Mouse (Mus musculus) C2C12 (cell line): ENCODE measurements around the gene Uggt1. TPM values are rescaled to one million over a fixed set of nuclear protein-coding genes. Genes with fewer than 3 reads are reported as not detected.

Source experiments
- H3K27me3 ChIP-seq: one replicate; pipeline ENCODE4 v1.6.1; 2011; ENCODE audit not compliant: control insufficient read depth, insufficient read depth, insufficient read length
- H3K36me3 ChIP-seq: one replicate; pipeline ENCODE4 v1.6.1; 2011; ENCODE audit not compliant: control insufficient read depth, insufficient read depth
- H3K4me3 ChIP-seq: one replicate; pipeline ENCODE4 v1.5.1; 2011; ENCODE audit warnings: mild to moderate bottlenecking, control low read depth; ENCODE audit not compliant: poor library complexity, insufficient read depth, severe bottlenecking
- H3K79me2 ChIP-seq: one replicate; pipeline ENCODE4 v1.6.1; 2011; ENCODE audit not compliant: control insufficient read depth, insufficient read depth
- H3K79me3 ChIP-seq: one replicate; pipeline ENCODE4 v1.6.1; 2011; ENCODE audit warnings: low read depth, control low read depth
- H3ac ChIP-seq: one replicate; pipeline ENCODE3; 2011; ENCODE audit warnings: low read depth; ENCODE audit not compliant: control insufficient read depth, insufficient read length
- CEBPB ChIP-seq: IDR thresholded peaks from one replicate; pipeline ENCODE4 v1.6.1; 2011; ENCODE audit warnings: low read depth, mild to moderate bottlenecking, control low read depth, moderate library complexity
- CTCF ChIP-seq: IDR thresholded peaks from one replicate; pipeline ENCODE4 v1.5.1; 2011; ENCODE audit not compliant: control insufficient read depth, insufficient read depth, insufficient read length
- FOSL1 ChIP-seq: IDR thresholded peaks from one replicate; pipeline ENCODE4 v1.8.0; 2011; ENCODE audit warnings: mild to moderate bottlenecking, low read length; ENCODE audit not compliant: poor library complexity, insufficient read depth, severe bottlenecking
- MAX ChIP-seq: IDR thresholded peaks from one replicate; pipeline ENCODE4 v1.6.1; 2011; ENCODE audit warnings: mild to moderate bottlenecking, control low read depth
- MYOD1 ChIP-seq: IDR thresholded peaks from one replicate; pipeline ENCODE4 v1.6.1; 2011; ENCODE audit warnings: low read depth; ENCODE audit not compliant: control insufficient read depth, insufficient read length
- MYOG ChIP-seq: IDR thresholded peaks from one replicate; pipeline ENCODE4 v1.6.1; 2011; ENCODE audit not compliant: control insufficient read depth, insufficient read length; ENCODE audit errors: extremely low read depth
- USF1 ChIP-seq: IDR thresholded peaks from one replicate; pipeline ENCODE4 v1.6.1; 2011; ENCODE audit warnings: low read depth, mild to moderate bottlenecking, control low read depth, moderate library complexity
- polyA plus RNA-seq: library from polyadenylated mRNA; unstranded; fragments of >200 nt; fragmentation: generic; extraction: Trizol; gene quantifications from one replicate; pipeline ENCODE4 v1.2.1, GENCODE M21; 2012; ENCODE audit warnings: missing spikeins

The Uggt1 gene
- polyA plus RNA-seq, 1 experiment: 20.1 TPM

DNA sequence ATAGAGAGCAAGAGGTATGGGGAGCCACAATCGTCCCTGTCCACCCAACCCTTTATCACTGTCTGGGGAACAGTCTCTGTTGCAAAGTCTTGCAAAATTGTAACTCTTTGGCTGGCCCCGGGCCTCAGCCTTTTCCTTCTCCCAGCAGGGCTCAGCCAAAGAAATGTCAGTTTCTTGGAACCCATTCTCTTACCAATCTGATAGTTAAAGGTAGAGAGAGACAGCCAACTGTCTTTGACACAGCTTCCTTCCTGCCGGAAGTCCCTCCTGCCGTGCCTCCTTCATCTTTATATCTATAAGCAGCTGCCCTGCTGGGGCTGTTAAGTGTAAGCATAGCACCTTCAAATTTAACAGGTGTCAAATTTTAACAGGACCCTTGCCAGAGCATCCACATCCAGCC is 113.4 kb downstream of the Uggt1 start:
- TF ChIP-seq FOSL1: no peak
- no peak for TF ChIP-seq MAX
- no peak for TF ChIP-seq USF1
- TF ChIP-seq MYOD1: no peak
- no peak for TF ChIP-seq MYOG
- no peak for TF ChIP-seq CEBPB
- H3K4me3 ChIP-seq: no peak overlapping the region
- H3K79me3 ChIP-seq: no peaks in the 10 kb centered on the region
- H3K36me3 ChIP-seq: no peaks in the 10 kb centered on the region
- H3K27me3 ChIP-seq: no peaks in the 10 kb centered on the region
- no peaks in the 10 kb centered on the region for H3K79me2 ChIP-seq
- no peak overlapping the region for H3ac ChIP-seq

DNA sequence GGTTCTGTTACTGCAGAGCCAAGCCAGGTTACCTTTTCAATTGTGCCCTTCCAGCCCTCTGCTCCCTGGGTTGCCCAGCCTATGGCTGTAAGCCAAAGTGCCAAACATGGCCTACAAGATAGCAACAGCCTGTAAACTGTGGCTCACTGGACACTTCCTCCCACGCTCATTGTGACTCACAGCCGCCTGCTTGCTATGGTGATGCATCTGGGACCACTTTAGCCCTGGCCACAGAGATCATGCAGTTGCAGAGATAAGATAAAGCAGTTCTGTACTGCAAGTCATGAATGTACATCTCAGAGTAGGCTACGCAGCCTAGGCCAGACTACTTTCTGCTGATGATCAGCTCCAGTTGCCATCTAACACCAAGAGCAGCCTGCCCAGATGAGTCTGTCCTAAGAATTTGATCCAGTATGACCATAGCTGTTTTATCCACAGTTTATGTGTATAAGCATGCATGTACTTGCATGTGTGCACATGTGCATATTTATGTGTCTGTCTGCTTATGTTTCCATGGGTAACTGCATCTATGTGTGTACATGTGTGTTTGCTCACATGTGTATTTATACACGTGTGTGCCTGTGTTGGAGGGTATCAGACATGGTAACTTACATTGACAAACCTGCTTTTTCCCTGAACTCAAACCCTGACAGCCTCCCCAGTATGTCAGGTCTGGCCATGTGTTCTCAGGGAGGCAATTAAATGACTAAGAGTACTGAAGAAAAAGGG is 114.0 kb downstream of the Uggt1 start:
- H3K79me2 ChIP-seq: no peaks in the 10 kb centered on the region
- no peak overlapping the region for H3K4me3 ChIP-seq
- no peaks in the 10 kb centered on the region for H3K36me3 ChIP-seq
- H3ac ChIP-seq: peak overlapping the region; percentile 7
- no peak for TF ChIP-seq MYOG
- TF ChIP-seq CTCF: no peak
- peak; percentile 64 for TF ChIP-seq FOSL1
- no peak for TF ChIP-seq CEBPB
- TF ChIP-seq MAX: no peak
- TF ChIP-seq MYOD1: peak; percentile 77
- TF ChIP-seq USF1: no peak
- H3K79me3 ChIP-seq: no peaks in the 10 kb centered on the region
- H3K27me3 ChIP-seq: no peaks in the 10 kb centered on the region

DNA sequence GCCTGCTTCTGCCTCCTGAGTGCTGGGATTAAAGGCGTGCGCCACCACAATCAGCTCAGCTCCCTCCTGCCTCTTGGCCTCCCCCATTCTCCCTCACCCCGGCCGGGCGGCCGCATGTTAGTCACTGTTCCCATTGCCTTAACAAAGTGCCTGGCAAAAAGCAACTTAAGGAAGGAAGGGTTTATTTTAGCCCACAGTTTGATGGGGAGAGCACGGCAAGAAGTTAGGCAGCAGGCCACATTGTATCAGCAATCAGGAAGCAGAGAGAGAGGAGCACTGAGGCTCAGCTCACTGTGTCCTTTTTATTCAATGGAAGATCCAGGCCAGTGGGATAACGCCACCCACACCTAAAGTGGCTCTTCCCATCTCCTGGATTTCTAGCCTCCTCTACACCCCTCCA is 114.6 kb downstream of the Uggt1 start:
- Histone ChIP-seq H3ac (no peak overlapping the region), H3K4me3 (no peak overlapping the region), H3K36me3 (no peaks in the 10 kb centered on the region), H3K79me2 (no peaks in the 10 kb centered on the region), H3K27me3 (no peaks in the 10 kb centered on the region), H3K79me3 (no peaks in the 10 kb centered on the region)
- TF ChIP-seq USF1: no peak
- no peak for TF ChIP-seq CTCF
- no peak for TF ChIP-seq FOSL1
- no peak for TF ChIP-seq MAX
- no peak for TF ChIP-seq MYOD1
- no peak for TF ChIP-seq MYOG
- TF ChIP-seq CEBPB: no peak

DNA sequence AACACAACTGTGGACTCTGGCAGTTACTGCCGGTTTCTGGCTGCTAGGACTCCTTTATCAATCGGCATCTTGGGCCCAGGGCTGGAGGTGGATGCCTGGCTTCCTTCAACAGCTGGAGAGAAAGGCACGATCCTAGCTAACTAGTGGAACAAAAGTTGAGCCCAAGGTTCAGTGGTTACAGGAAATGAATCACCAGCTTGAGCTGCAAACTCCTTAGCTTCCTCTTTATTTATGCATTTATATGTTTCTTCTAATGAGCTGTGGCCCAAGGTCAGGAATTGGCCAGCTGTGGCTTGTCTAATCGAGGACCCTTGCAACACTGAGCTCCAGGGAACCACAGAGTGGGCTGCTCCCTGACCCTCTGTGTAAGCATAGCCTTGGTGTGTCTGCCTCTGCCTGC is 115.4 kb downstream of the Uggt1 start:
- Histone ChIP-seq H3K79me2 (no peaks in the 10 kb centered on the region), H3ac (no peak overlapping the region), H3K4me3 (no peak overlapping the region), H3K79me3 (no peaks in the 10 kb centered on the region), H3K27me3 (no peaks in the 10 kb centered on the region), H3K36me3 (no peaks in the 10 kb centered on the region)
- TF ChIP-seq MYOD1: peak; percentile 57
- TF ChIP-seq CTCF: no peak

DNA sequence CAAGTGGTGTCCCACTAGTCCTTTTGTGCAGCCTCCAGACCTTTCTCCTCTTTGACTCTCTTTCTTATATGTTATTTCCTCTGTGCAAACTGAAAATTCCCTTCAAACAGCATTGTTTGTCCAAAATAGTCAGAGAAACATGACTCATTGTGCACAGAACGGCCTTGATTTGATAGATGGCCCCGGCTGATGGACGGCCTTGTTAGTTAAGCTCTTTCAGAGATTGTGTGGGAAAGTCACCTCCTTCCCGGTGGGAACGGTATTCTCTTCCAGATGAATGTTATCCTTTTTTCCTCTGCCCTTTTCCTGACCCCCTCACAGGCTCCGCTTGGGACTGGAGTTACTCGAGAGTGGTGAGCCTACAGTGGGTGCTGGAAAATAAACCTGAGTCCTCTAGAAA is 119.4 kb downstream of the Uggt1 start:
- TF ChIP-seq MAX (no peak), FOSL1 (no peak), MYOG (no peak), USF1 (no peak)
- H3K27me3 ChIP-seq: no peaks in the 10 kb centered on the region

DNA sequence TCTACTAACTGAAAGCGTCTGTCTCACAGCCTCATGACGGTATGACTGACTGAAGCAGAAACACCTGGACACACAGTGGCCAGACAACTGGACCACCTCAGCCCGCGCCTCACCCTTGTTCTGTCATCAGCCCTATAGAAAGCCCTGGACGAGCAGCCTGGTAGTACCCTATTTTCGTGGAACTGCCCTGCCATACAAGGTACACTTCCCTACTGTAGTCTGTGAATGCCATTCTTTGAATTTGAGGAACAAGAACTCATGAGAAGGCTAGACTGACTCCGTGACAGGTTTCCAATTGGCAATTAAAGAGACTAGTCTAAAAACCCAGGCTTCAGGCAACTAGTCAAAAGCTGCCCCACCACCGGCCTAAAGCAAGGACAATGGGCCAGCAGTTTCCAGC is 123.3 kb downstream of the Uggt1 start:
- no peaks in the 10 kb centered on the region for H3K36me3 ChIP-seq
- H3K4me3 ChIP-seq: no peak overlapping the region
- no peak overlapping the region for H3ac ChIP-seq
- TF ChIP-seq MYOG (no peak), USF1 (no peak), CEBPB (no peak), MYOD1 (no peak), CTCF (no peak), FOSL1 (no peak), MAX (no peak)
- no peaks in the 10 kb centered on the region for H3K79me3 ChIP-seq
- no peaks in the 10 kb centered on the region for H3K79me2 ChIP-seq
- H3K27me3 ChIP-seq: no peaks in the 10 kb centered on the region

More for the DNA sequence above, 119.4 kb downstream of the Uggt1 start:
- H3ac ChIP-seq: no peak overlapping the region
- no peaks in the 10 kb centered on the region for H3K79me2 ChIP-seq
- H3K4me3 ChIP-seq: no peak overlapping the region
- H3K79me3 ChIP-seq: no peaks in the 10 kb centered on the region
- H3K36me3 ChIP-seq: no peaks in the 10 kb centered on the region
